ENCODE assay signal across 15 mouse cellular contexts in genomic region chr11:79059850-79060249, GRCm38 (mm10).
A peak's percentile ranks its signal among the peaks of the same experiment; 100 is the strongest.
DNase-seq lines count a peak whose midpoint lies in the region; ATAC-seq and TF ChIP-seq lines count a peak whose summit lies in the region.
"Had no signal": no experiment of that assay in that cellular context is flagged by ENCODE, and none has a peak within 500 bp of the region (broad histone marks: within the 10 kb centered on the region; RNA-seq: fewer than 3 reads in every experiment).

No protein-coding gene starts in this region.

- peak overlapping the region; percentile 81 for H3K27ac ChIP-seq in heart, embryonic 12.5 days (ENCODE audit: poor library complexity, severe bottlenecking)
- H3K27ac ChIP-seq: left cerebral cortex, adult 2 months; limb, embryonic 13.5 days; lung, embryonic 15.5 days had no signal

- peak overlapping the region; percentile 47 for H3K4me2 ChIP-seq in heart, embryonic 12.5 days
- H3K4me2 ChIP-seq: limb, embryonic 13.5 days; lung, embryonic 15.5 days had no signal

- H3K9me3 ChIP-seq in heart, embryonic 12.5 days (replicated peaks), result no peaks in the 10 kb centered on the region
- H3K9me3 ChIP-seq in megakaryocyte, embryonic 14.5 days, result no peaks in the 10 kb centered on the region
- H3K9me3 ChIP-seq: limb, embryonic 13.5 days; lung, embryonic 15.5 days had no signal

- no peak overlapping the region for H3K4me3 ChIP-seq in heart, embryonic 12.5 days
- H3K4me3 ChIP-seq in megakaryocyte, embryonic 14.5 days (replicated peaks), result peak overlapping the region; percentile 82
- H3K4me3 ChIP-seq: left cerebral cortex, adult 2 months; limb, embryonic 13.5 days; lung, embryonic 15.5 days had no signal

- intact Hi-C loops in heart, postnatal 25 days (cut with DNase I), result no loop called here

- 24% methylated on average over 5 of the region's 5 CpGs for WGBS in heart, embryonic 12.5 days

- no peaks in the 10 kb centered on the region for H3K27me3 ChIP-seq in heart, embryonic 12.5 days (replicated peaks)
- no peaks in the 10 kb centered on the region for H3K27me3 ChIP-seq in megakaryocyte, embryonic 14.5 days (replicated peaks)
- no peaks in the 10 kb centered on the region for H3K27me3 ChIP-seq in Patski
- H3K27me3 ChIP-seq: limb, embryonic 13.5 days; lung, embryonic 15.5 days had no signal

- H3K9ac ChIP-seq in heart, embryonic 12.5 days, result peak overlapping the region; percentile 23; the same call in 1 of the 2 replicates
- H3K9ac ChIP-seq: limb, embryonic 13.5 days; lung, embryonic 15.5 days had no signal

- no peak for DNase-seq in heart, postnatal 25 days (ENCODE audit: low spot score)
- DNase-seq in Patski (ENCODE audit: low read depth, low spot score), result peak; percentile 58
- peak; percentile 85 for DNase-seq in skeletal muscle tissue, adult 2 months (ENCODE audit: low read depth, low spot score)
- DNase-seq in cerebellum, postnatal 4 days (ENCODE audit: low spot score in 2 of 2), result no peak
- DNase-seq: cerebellum, postnatal 10 days; gastrocnemius, postnatal 36 days; kidney, postnatal 25 days had no signal

- H3K4me1 ChIP-seq in heart, embryonic 12.5 days (replicated peaks), result peaks cover 89% of the 10 kb centered on the region
- H3K4me1 ChIP-seq in megakaryocyte, embryonic 14.5 days, result peaks cover 100% of the 10 kb centered on the region

- POLR2A ChIA-PET in Patski (lab: Charles Lee), result no interaction called here

- CTCF ChIA-PET in Patski (lab: Charles Lee), result interaction anchor here (0.7 to 1.4 kb wide), 2 partner anchors 9 to 19 kb away, joined by 3 to 4 read pairs; no protein-coding TSS in a partner anchor

- H3K36me3 ChIP-seq in heart, embryonic 12.5 days, result no peaks in the 10 kb centered on the region
- H3K36me3 ChIP-seq in megakaryocyte, embryonic 14.5 days (replicated peaks; ENCODE audit: low read length), result peaks cover 97% of the 10 kb centered on the region
- H3K36me3 ChIP-seq: limb, embryonic 13.5 days; lung, embryonic 15.5 days had no signal

- no peak for TF ChIP-seq CTCF in Patski (IDR thresholded peaks at IDR 0.05)

- no peak for ATAC-seq in heart, embryonic 12.5 days (ENCODE audit: insufficient number of reproducible peaks, low FRiP score)
- ATAC-seq in megakaryocyte, adult 5-6 weeks (ENCODE audit: poor library complexity, severe bottlenecking), result no peak
- ATAC-seq in Patski, result no peak
- no peak for ATAC-seq in cerebellum, adult (ENCODE audit: insufficient number of reproducible peaks, low FRiP score, low TSS enrichment)
- ATAC-seq: forebrain, embryonic 14.5 days had no signal

- in situ Hi-C loops in Patski (cut with MboI; ENCODE audit: low pct_unique_long_range_greater_than_20kb), result no loop called here

Comparison
In these comparisons a context has a peak if more than half of its experiments do, and no peak if none do; other contexts are left out.
1. DNase-seq: peak in Patski (single experiment) and skeletal muscle tissue, adult 2 months (single experiment); none in heart, postnatal 25 days (single experiment) and cerebellum, postnatal 4 days (0 of 2).